Mouse (Mus musculus): ENCODE results near the gene Il9. TPM values are rescaled to one million over a fixed set of nuclear protein-coding genes. Genes with fewer than 3 reads are reported as not detected.
A peak's percentile ranks its signal among the peaks of the same experiment; 100 is the strongest.

Il9 gene
- not detected in 2 replicates for polyA plus RNA-seq (2015; fragmentation: Nextera tagmentation; extraction: Ambion mirVana)

DNA sequence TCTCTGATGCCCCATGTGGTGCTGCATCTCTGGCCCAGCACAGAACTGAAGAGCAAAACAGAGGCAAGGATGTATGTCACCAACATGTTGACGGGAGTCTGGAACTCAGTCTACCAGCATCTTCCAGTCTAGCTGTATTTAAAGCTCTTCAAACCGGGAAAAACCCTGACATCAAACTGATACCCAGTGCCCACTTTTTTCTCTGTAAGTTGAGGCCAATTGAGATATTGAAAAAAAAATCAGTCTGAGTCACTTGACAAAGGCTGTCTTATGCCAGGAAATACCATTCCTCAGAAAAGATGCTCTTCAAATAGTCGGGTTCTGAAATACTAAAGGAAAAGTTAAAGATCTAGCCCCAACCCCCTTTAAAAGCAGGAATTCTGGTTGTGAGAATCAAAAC, at the start of gene Il9:
TSS of gene Il9 (minus strand) at position 101 of the 400 bp plus-strand sequence.
- H3K36me3 ChIP-seq (ENCODE audit: insufficient read depth, low read length): no peaks in the 10 kb centered on the region
- no peaks in the 10 kb centered on the region for H3K4me1 ChIP-seq (replicated peaks; ENCODE audit: insufficient read depth, low read length)
- 75% methylated on average over 3 of the region's 3 CpGs for WGBS
- no peak for DNase-seq (ENCODE audit: low spot score)
- no peak for TF ChIP-seq CTCF (IDR thresholded peaks at IDR 0.05; ENCODE audit: low read depth)
- no peak within 1 kb of the TSS for H3K4me3 ChIP-seq (replicated peaks; ENCODE audit: low read depth, low read length)
- no peak for ATAC-seq (replicated peaks; ENCODE audit: low FRiP score, low read depth)
- no peak within 1 kb of the TSS for H3K27ac ChIP-seq
- H3K27me3 ChIP-seq (ENCODE audit: insufficient read depth, low read length): no peaks in the 10 kb centered on the region
- no peaks in the 10 kb centered on the region for H3K9me3 ChIP-seq (replicated peaks; ENCODE audit: low read length)
- H3K4me2 ChIP-seq (ENCODE audit: low read length): no peak within 1 kb of the TSS
- no peak within 1 kb of the TSS for H3K9ac ChIP-seq (ENCODE audit: low read depth, low read length)

DNA sequence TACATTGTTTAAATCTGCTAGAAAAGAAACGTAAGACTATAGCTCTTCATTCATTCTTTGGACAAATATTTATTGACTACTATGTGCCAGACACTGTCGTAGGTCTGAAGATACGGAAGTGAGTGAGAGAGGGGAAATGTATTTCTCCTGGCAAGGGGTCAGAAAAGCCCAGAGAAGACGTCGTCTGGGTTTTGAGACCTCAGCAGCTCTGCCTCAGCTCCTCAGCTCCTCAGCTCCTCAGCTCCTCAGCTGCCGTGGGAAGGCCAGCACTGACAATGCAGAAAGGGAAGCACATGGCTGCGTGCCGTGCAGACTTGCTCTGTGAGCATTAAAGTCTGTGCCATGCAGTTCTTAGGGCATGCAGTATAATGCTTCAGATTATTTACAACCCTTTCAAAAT, 47.6 kb upstream of the Il9 start:
- Histone ChIP-seq H3K27me3 (ENCODE audit: insufficient read depth, low read length) (no peaks in the 10 kb centered on the region), H3K27ac (no peak overlapping the region), H3K9me3 (replicated peaks; ENCODE audit: low read length) (no peaks in the 10 kb centered on the region), H3K4me2 (ENCODE audit: low read length) (no peak overlapping the region), H3K36me3 (ENCODE audit: insufficient read depth, low read length) (no peaks in the 10 kb centered on the region), H3K4me3 (replicated peaks; ENCODE audit: low read depth, low read length) (no peak overlapping the region), H3K9ac (ENCODE audit: low read depth, low read length) (no peak overlapping the region), H3K4me1 (replicated peaks; ENCODE audit: insufficient read depth, low read length) (no peaks in the 10 kb centered on the region)
- no peak for ATAC-seq (replicated peaks; ENCODE audit: low FRiP score, low read depth)
- 52% methylated on average over 8 of the region's 8 CpGs for WGBS
- TF ChIP-seq CTCF (IDR thresholded peaks at IDR 0.05; ENCODE audit: low read depth): no peak
- DNase-seq (ENCODE audit: low spot score): no peak

- H3K4me1 ChIP-seq (replicated peaks; ENCODE audit: insufficient read depth, low read length): no peaks in the 10 kb centered on the region
- DNase-seq (ENCODE audit: low spot score) (no peak), ATAC-seq (replicated peaks; ENCODE audit: low FRiP score, low read depth) (no peak)
- no peak overlapping the region for H3K4me2 ChIP-seq (ENCODE audit: low read length)
- TF ChIP-seq CTCF (IDR thresholded peaks at IDR 0.05; ENCODE audit: low read depth): no peak
- H3K27ac ChIP-seq: no peak overlapping the region
- 80% methylated on average over 4 of the region's 4 CpGs for WGBS
- H3K36me3 ChIP-seq (ENCODE audit: insufficient read depth, low read length): no peaks in the 10 kb centered on the region
- H3K9me3 ChIP-seq (replicated peaks; ENCODE audit: low read length): no peaks in the 10 kb centered on the region
- no peak overlapping the region for H3K4me3 ChIP-seq (replicated peaks; ENCODE audit: low read depth, low read length)
- no peaks in the 10 kb centered on the region for H3K27me3 ChIP-seq (ENCODE audit: insufficient read depth, low read length)
- H3K9ac ChIP-seq (ENCODE audit: low read depth, low read length): no peak overlapping the region
Measured at GRCm38 (mm10) chr13:56529031-56529430, 47.0 kb upstream of the Il9 start.

DNA sequence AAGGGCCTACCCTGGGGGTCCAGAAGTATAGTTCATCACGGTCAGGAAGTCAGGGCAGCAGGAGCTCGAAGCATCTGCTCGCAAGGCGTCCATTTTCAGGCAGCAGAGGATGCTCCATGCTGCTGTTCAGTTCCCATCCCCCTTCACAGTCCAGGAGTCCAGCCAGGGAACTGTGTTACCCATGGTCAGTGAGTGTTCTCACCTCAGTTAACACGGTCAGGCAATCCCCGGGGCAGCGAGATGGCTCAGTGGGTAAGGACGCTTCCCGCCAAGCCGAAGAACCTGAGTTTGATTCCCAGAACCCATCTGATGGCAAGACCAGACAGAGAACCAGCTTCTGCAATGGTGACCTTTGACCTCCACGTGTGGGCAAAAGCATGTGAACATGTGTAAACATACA, 46.2 kb upstream of the Il9 start:
- DNase-seq (ENCODE audit: low spot score) (no peak), ATAC-seq (replicated peaks; ENCODE audit: low FRiP score, low read depth) (no peak)
- WGBS: 83% methylated on average over 11 of the region's 11 CpGs
- no peaks in the 10 kb centered on the region for H3K9me3 ChIP-seq (replicated peaks; ENCODE audit: low read length)
- no peaks in the 10 kb centered on the region for H3K27me3 ChIP-seq (ENCODE audit: insufficient read depth, low read length)
- TF ChIP-seq CTCF (IDR thresholded peaks at IDR 0.05; ENCODE audit: low read depth): no peak
- H3K36me3 ChIP-seq (ENCODE audit: insufficient read depth, low read length): no peaks in the 10 kb centered on the region
- H3K4me3 ChIP-seq (replicated peaks; ENCODE audit: low read depth, low read length): no peak overlapping the region
- no peak overlapping the region for H3K27ac ChIP-seq
- H3K4me2 ChIP-seq (ENCODE audit: low read length): no peak overlapping the region
- H3K4me1 ChIP-seq (replicated peaks; ENCODE audit: insufficient read depth, low read length): no peaks in the 10 kb centered on the region
- H3K9ac ChIP-seq (ENCODE audit: low read depth, low read length): no peak overlapping the region

- Histone ChIP-seq H3K4me1 (replicated peaks; ENCODE audit: insufficient read depth, low read length) (no peaks in the 10 kb centered on the region), H3K4me3 (replicated peaks; ENCODE audit: low read depth, low read length) (no peak overlapping the region), H3K4me2 (ENCODE audit: low read length) (no peak overlapping the region), H3K27ac (no peak overlapping the region), H3K27me3 (ENCODE audit: insufficient read depth, low read length) (no peaks in the 10 kb centered on the region), H3K36me3 (ENCODE audit: insufficient read depth, low read length) (no peaks in the 10 kb centered on the region), H3K9ac (ENCODE audit: low read depth, low read length) (no peak overlapping the region), H3K9me3 (replicated peaks; ENCODE audit: low read length) (no peaks in the 10 kb centered on the region)
- ATAC-seq (replicated peaks; ENCODE audit: low FRiP score, low read depth): no peak
- TF ChIP-seq CTCF (IDR thresholded peaks at IDR 0.05; ENCODE audit: low read depth): no peak
- DNase-seq (ENCODE audit: low spot score): no peak
- WGBS: 95% methylated on average over 7 of the region's 7 CpGs
Measured at GRCm38 (mm10) chr13:56527846-56528245, 45.8 kb upstream of the Il9 start.

- no peak for TF ChIP-seq CTCF (IDR thresholded peaks at IDR 0.05; ENCODE audit: low read depth)
- DNase-seq (ENCODE audit: low spot score) (no peak), ATAC-seq (replicated peaks; ENCODE audit: low FRiP score, low read depth) (no peak)
- Histone ChIP-seq H3K27me3 (ENCODE audit: insufficient read depth, low read length) (no peaks in the 10 kb centered on the region), H3K4me2 (ENCODE audit: low read length) (no peak overlapping the region), H3K36me3 (ENCODE audit: insufficient read depth, low read length) (no peaks in the 10 kb centered on the region), H3K27ac (no peak overlapping the region), H3K4me1 (replicated peaks; ENCODE audit: insufficient read depth, low read length) (no peaks in the 10 kb centered on the region), H3K9ac (ENCODE audit: low read depth, low read length) (no peak overlapping the region), H3K4me3 (replicated peaks; ENCODE audit: low read depth, low read length) (no peak overlapping the region), H3K9me3 (replicated peaks; ENCODE audit: low read length) (no peaks in the 10 kb centered on the region)
- 87% methylated on average over 12 of the region's 12 CpGs for WGBS
Measured at GRCm38 (mm10) chr13:56526871-56527270, 44.8 kb upstream of the Il9 start.

- no peak for TF ChIP-seq CTCF (IDR thresholded peaks at IDR 0.05; ENCODE audit: low read depth)
- peak overlapping the region; percentile 54 for H3K9ac ChIP-seq (ENCODE audit: low read depth, low read length)
- DNase-seq (ENCODE audit: low spot score) (no peak), ATAC-seq (replicated peaks; ENCODE audit: low FRiP score, low read depth) (peak; percentile 1; the same call in 1 of the 2 replicates)
- H3K27me3 ChIP-seq (ENCODE audit: insufficient read depth, low read length): no peaks in the 10 kb centered on the region
- 4% methylated on average over 8 of the region's 8 CpGs for WGBS
- H3K4me1 ChIP-seq (replicated peaks; ENCODE audit: insufficient read depth, low read length): no peaks in the 10 kb centered on the region
- H3K36me3 ChIP-seq (ENCODE audit: insufficient read depth, low read length): no peaks in the 10 kb centered on the region
- H3K27ac ChIP-seq: peak overlapping the region; percentile 31; the same call in 1 of the 2 replicates
- H3K4me2 ChIP-seq (ENCODE audit: low read length): peak overlapping the region; percentile 95
- H3K9me3 ChIP-seq (replicated peaks; ENCODE audit: low read length): no peaks in the 10 kb centered on the region
- peak overlapping the region; percentile 50 for H3K4me3 ChIP-seq (replicated peaks; ENCODE audit: low read depth, low read length)
Measured at GRCm38 (mm10) chr13:56522821-56523167, 40.7 kb upstream of the Il9 start.

Data from kidney, postnatal 0 days (tissue).